Mouse (Mus musculus) CH12.LX (cell line): ENCODE results near the gene Kif24. TPM values are rescaled to one million over a fixed set of nuclear protein-coding genes. Genes with fewer than 3 reads are reported as not detected.

Source experiments
- DNase-seq: peaks from one replicate; pipeline ENCODE4 v3.0.0-alpha.2; 2013; ENCODE audit errors: extremely low read depth
- H3K27ac ChIP-seq: 2 replicates; pipeline ENCODE4 v1.5.1; 2012; ENCODE audit warnings: low read depth, mild to moderate bottlenecking, control low read depth, moderate library complexity; ENCODE audit not compliant: insufficient read depth
- H3K27me3 ChIP-seq: replicated peaks from 2 replicates; pipeline ENCODE3; 2012; ENCODE audit warnings: inconsistent platforms
- H3K36me3 ChIP-seq, 2 experiments: replicated peaks in 1 of 2; 2 replicates each; pipeline versions ENCODE3 to v1.6.1; 2012; ENCODE audit warnings: inconsistent platforms in 1 of 2, low read length in 1 of 2, mild to moderate bottlenecking in 1 of 2, mixed read lengths in 1 of 2, moderate library complexity in 1 of 2; ENCODE audit not compliant: control insufficient read depth in 1 of 2, insufficient read depth in 1 of 2
- H3K4me1 ChIP-seq, 2 experiments: 2 replicates each; pipeline ENCODE4 v1.6.1; 2012; ENCODE audit warnings: inconsistent platforms in 1 of 2, moderate library complexity in 1 of 2; ENCODE audit not compliant: insufficient read depth in 2 of 2, control insufficient read depth in 1 of 2
- H3K4me2 ChIP-seq: 2 replicates; pipeline ENCODE4 v1.6.1; 2012; ENCODE audit warnings: low read depth, mild to moderate bottlenecking, control low read depth; ENCODE audit not compliant: poor library complexity, insufficient read depth, severe bottlenecking
- H3K4me3 ChIP-seq, 3 experiments: fragments of 150-350 bp in 1 of 3; sonication (generic) in 1 of 3; replicated peaks in 1 of 3; 2 replicates each; pipeline versions ENCODE3 to v1.5.1; 2011 to 2012; ENCODE audit warnings: low read depth in 2 of 3, low read length in 2 of 3, mild to moderate bottlenecking in 2 of 3, moderate library complexity in 2 of 3, control low read depth in 1 of 3, improper control_type of control experiment in 1 of 3, inconsistent platforms in 1 of 3, mixed read lengths in 1 of 3; ENCODE audit not compliant: poor library complexity in 1 of 3
- H3K79me2 ChIP-seq: replicated peaks from 2 replicates; pipeline ENCODE4 v1.6.1; 2012; ENCODE audit warnings: mild to moderate bottlenecking, moderate library complexity; ENCODE audit not compliant: control insufficient read depth, poor library complexity, insufficient read depth, severe bottlenecking; ENCODE audit errors: extremely low read depth
- H3K9ac ChIP-seq: 2 replicates; pipeline ENCODE4 v1.6.1; 2012; ENCODE audit warnings: low read depth, mild to moderate bottlenecking, control low read depth, moderate library complexity; ENCODE audit not compliant: insufficient read depth
- H3K9me3 ChIP-seq: replicated peaks from 2 replicates; pipeline ENCODE3; 2012; ENCODE audit warnings: low read length, inconsistent platforms, mixed read lengths
- BHLHE40 ChIP-seq: IDR thresholded peaks from 2 replicates; pipeline ENCODE4 v1.6.1; 2011; ENCODE audit warnings: mild to moderate bottlenecking, low read depth, low read length, improper control_type of control experiment
- CTCF ChIP-seq, 2 experiments: IDR thresholded peaks in 1 of 2; conservative IDR thresholded peaks in 1 of 2; 2 replicates each; pipeline ENCODE4 v1.5.1; 2011 to 2012; ENCODE audit warnings: low read depth in 2 of 2, low read length in 2 of 2, improper control_type of control experiment in 1 of 2, inconsistent platforms in 1 of 2, mild to moderate bottlenecking in 1 of 2, moderate library complexity in 1 of 2
- ELF1 ChIP-seq: IDR thresholded peaks from 2 replicates; pipeline ENCODE4 v1.6.1; 2014; ENCODE audit warnings: low read depth, mild to moderate bottlenecking, inconsistent platforms, low read length, improper control_type of control experiment
- HCFC1 ChIP-seq: IDR thresholded peaks from 2 replicates; pipeline ENCODE4 v1.6.1; 2012; ENCODE audit warnings: low read depth, mild to moderate bottlenecking, inconsistent platforms, low read length, improper control_type of control experiment
- JUN ChIP-seq: IDR thresholded peaks from 2 replicates; pipeline ENCODE4 v1.6.1; 2011; ENCODE audit warnings: low read depth, mild to moderate bottlenecking, low read length, improper control_type of control experiment, moderate library complexity; ENCODE audit not compliant: insufficient read depth
- KAT2A ChIP-seq: IDR thresholded peaks from 2 replicates; pipeline ENCODE4 v1.6.1; 2012; ENCODE audit warnings: low read length, improper control_type of control experiment, inconsistent platforms; ENCODE audit not compliant: insufficient replicate concordance
- MAZ ChIP-seq: IDR thresholded peaks from 2 replicates; pipeline ENCODE4 v1.6.1; 2012; ENCODE audit warnings: low read depth, mild to moderate bottlenecking, inconsistent platforms, low read length, improper control_type of control experiment, moderate library complexity
- MEF2A ChIP-seq: IDR thresholded peaks from 2 replicates; pipeline ENCODE4 v1.6.1; 2014; ENCODE audit warnings: low read depth, mild to moderate bottlenecking, inconsistent platforms, low read length, improper control_type of control experiment, borderline replicate concordance
- MXI1 ChIP-seq: IDR thresholded peaks from 2 replicates; pipeline ENCODE4 v1.6.1; 2011; ENCODE audit warnings: mild to moderate bottlenecking, low read depth, low read length, improper control_type of control experiment
- MYC ChIP-seq: IDR thresholded peaks from 2 replicates; pipeline ENCODE4 v1.6.1; 2011; ENCODE audit warnings: low read depth, mild to moderate bottlenecking, improper control_type of control experiment, low read length
- NRF1 ChIP-seq: IDR thresholded peaks from 2 replicates; pipeline ENCODE4 v1.6.1; 2014; ENCODE audit warnings: low read depth, mild to moderate bottlenecking, inconsistent platforms, low read length, improper control_type of control experiment, moderate library complexity
- PAX5 ChIP-seq: IDR thresholded peaks from 2 replicates; pipeline ENCODE4 v1.6.1; 2012; ENCODE audit warnings: low read length, inconsistent platforms, mixed read lengths
- POLR2A ChIP-seq: IDR thresholded peaks from 2 replicates; pipeline ENCODE4 v1.6.1; 2011; ENCODE audit warnings: low read depth, mild to moderate bottlenecking, improper control_type of control experiment, low read length
- POLR2AphosphoS2 ChIP-seq: IDR thresholded peaks from 2 replicates; pipeline ENCODE4 v1.6.1; 2011; ENCODE audit warnings: low read depth, low read length, improper control_type of control experiment
- RAD21 ChIP-seq: IDR thresholded peaks from 2 replicates; pipeline ENCODE4 v1.6.1; 2011; ENCODE audit warnings: low read depth, mild to moderate bottlenecking, low read length, improper control_type of control experiment, moderate library complexity
- RCOR1 ChIP-seq: conservative IDR thresholded peaks from 2 replicates; pipeline ENCODE4 v1.6.1; 2012; ENCODE audit warnings: low read depth, mild to moderate bottlenecking, inconsistent platforms, low read length, improper control_type of control experiment
- SMC3 ChIP-seq: IDR thresholded peaks from 2 replicates; pipeline ENCODE4 v1.6.1; 2011; ENCODE audit warnings: low read depth, low read length, improper control_type of control experiment
- TBP ChIP-seq: conservative IDR thresholded peaks from 2 replicates; pipeline ENCODE4 v1.6.1; 2011; ENCODE audit warnings: low read depth, low read length, improper control_type of control experiment
- TCF12 ChIP-seq: IDR thresholded peaks from 2 replicates; pipeline ENCODE4 v1.6.1; 2014; ENCODE audit warnings: low read depth, mild to moderate bottlenecking, inconsistent platforms, low read length, improper control_type of control experiment
- UBTF ChIP-seq: IDR thresholded peaks from 2 replicates; pipeline ENCODE4 v1.6.1; 2012; ENCODE audit warnings: low read depth, mild to moderate bottlenecking, inconsistent platforms, low read length, improper control_type of control experiment, moderate library complexity
- USF1 ChIP-seq: IDR thresholded peaks from 2 replicates; pipeline ENCODE4 v1.6.1; 2014; ENCODE audit warnings: low read depth, mild to moderate bottlenecking, inconsistent platforms, low read length, improper control_type of control experiment
- ZC3H11A ChIP-seq: IDR thresholded peaks from 2 replicates; pipeline ENCODE4 v1.6.1; 2012; ENCODE audit warnings: low read depth, mild to moderate bottlenecking, inconsistent platforms, low read length, improper control_type of control experiment
- dilution Hi-C: fragments of 300-500 bp; cut with MboI; formaldehyde crosslinking; loops from 2 replicates; pipeline ENCODE4 v1.14.3; 2020; ENCODE audit warnings: low sequenced_read_pairs; ENCODE audit not compliant: extremely low pct_unique_long_range_greater_than_20kb, extremely low pct_ligation_motif_present
- in situ Hi-C: fragments of 300-500 bp; cut with MboI; formaldehyde crosslinking; loops from 3 replicates; pipeline ENCODE4 v1.14.3; 2019; ENCODE audit warnings: low sequenced_read_pairs, low pct_ligation_motif_present, low pct_unique_long_range_greater_than_20kb, mixed read lengths
- polyA plus RNA-seq: library from polyadenylated mRNA; unstranded; fragments of >175 nt; gene quantifications from 2 replicates; pipeline ENCODE4 v1.2.1, GENCODE M21; 2012; ENCODE audit warnings: low read depth; ENCODE audit not compliant: insufficient read length
- total RNA-seq, 2 experiments: library from RNA; depleted of rRNA; stranded (reverse); fragments of 300-350 nt in 1 of 2; fragments of >200 nt in 1 of 2; gene quantifications; 2 replicates each; pipeline ENCODE4 v1.2.3; 2012 to 2014

Gene Kif24
- total and polyA plus RNA-seq, 3 experiments, result 6.4 to 8.6 (median 8.4) TPM

DNA sequence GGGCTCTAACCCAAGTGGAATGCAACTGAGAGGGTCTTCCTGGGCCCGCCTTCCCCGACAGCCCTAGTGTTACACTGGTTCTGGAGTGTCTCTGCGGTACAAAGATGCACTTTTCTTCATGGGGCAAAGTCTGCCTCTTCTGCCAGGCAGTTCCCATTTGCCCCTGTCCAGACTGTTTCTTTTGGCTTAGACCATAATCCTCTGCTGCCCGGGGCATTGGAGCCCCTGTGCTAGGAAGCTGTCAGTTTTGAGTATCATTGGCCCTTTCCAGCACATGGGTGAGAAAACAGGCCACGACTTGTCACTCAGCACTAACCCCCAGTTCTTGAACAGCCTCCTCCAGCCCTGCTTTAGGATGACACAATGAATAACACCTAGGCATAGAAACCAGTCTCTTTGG lies 75.4 kb downstream of the Kif24 start:
- Histone ChIP-seq H3K27me3 (no peaks in the 10 kb centered on the region), H3K27ac (no peak overlapping the region), H3K4me2 (no peak overlapping the region), H3K36me3 (peaks cover 60 to 90% of the 10 kb centered on the region in 2 experiments), H3K4me1 (0 out of 4 replicates have a peak, but pooled peaks cover 0 to 4% of the 10 kb centered on the region in 2 experiments), H3K4me3 (no peak overlapping the region), H3K9ac (no peak overlapping the region), H3K79me2 (no peaks in the 10 kb centered on the region)
- in situ Hi-C loops, result no loop called here
- TF ChIP-seq CTCF (conservative IDR thresholded peaks at IDR 0.05 in 1 of 2, IDR thresholded peaks at IDR 0.05 in 1 of 2; ENCODE audit: low read depth in 2 of 2, low read length in 2 of 2) (no peak), POLR2AphosphoS2 (no peak), MXI1 (no peak), PAX5 (no peak), KAT2A (no peak)
- TF ChIP-seq, all 38 proteins: peak for 0
- no peaks in the 10 kb centered on the region for H3K9me3 ChIP-seq
- dilution Hi-C loops, result no loop called here
- no peak for DNase-seq

DNA sequence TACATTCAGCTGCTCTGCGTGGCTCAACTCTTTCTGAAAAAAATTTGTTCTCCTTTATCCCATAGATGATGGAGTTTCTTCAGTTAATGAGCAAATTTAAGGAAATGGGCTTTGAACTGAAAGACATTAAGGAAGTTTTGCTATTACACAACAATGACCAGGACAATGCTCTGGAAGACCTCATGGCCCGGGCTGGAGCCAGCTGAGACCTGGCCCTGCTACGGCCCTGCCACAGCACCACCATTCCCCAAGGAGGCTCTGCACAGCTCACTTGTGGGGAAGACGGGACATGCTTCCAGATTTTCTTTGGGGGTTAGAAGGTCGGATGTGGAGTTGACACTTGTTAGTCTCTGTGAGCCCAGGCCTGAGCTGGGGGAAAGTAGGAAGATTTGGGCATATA lies 76.1 kb downstream of the Kif24 start:
- TF ChIP-seq RCOR1 (no peak), ELF1 (no peak), HCFC1 (no peak), PAX5 (no peak), TBP (no peak), POLR2A (no peak), SMC3 (no peak), BHLHE40 (no peak), RAD21 (no peak), MAZ (no peak), MYC (no peak), NRF1 (no peak), TCF12 (no peak), ZC3H11A (no peak), UBTF (no peak), POLR2AphosphoS2 (no peak), MEF2A (no peak), JUN (no peak), USF1 (no peak)
- TF ChIP-seq, all 38 proteins: peak for 0
- no peaks in the 10 kb centered on the region for H3K9me3 ChIP-seq
- peaks cover 57 to 90% of the 10 kb centered on the region in 2 experiments for H3K36me3 ChIP-seq
- H3K27ac ChIP-seq, result no peak overlapping the region
- in situ Hi-C loops, result no loop called here
- no peaks in the 10 kb centered on the region for H3K27me3 ChIP-seq
- H3K4me1 ChIP-seq, result 0 out of 4 replicates have a peak, but pooled peaks cover 0 to 4% of the 10 kb centered on the region in 2 experiments
- dilution Hi-C loops, result no loop called here
- no peak overlapping the region for H3K9ac ChIP-seq
- DNase-seq, result no peak
- no peaks in the 10 kb centered on the region for H3K79me2 ChIP-seq
- H3K4me2 ChIP-seq, result no peak overlapping the region
- H3K4me3 ChIP-seq, result no peak overlapping the region
